Mouse (Mus musculus): Measurements from ENCODE around the gene 1500009C09Rik.

DNA sequence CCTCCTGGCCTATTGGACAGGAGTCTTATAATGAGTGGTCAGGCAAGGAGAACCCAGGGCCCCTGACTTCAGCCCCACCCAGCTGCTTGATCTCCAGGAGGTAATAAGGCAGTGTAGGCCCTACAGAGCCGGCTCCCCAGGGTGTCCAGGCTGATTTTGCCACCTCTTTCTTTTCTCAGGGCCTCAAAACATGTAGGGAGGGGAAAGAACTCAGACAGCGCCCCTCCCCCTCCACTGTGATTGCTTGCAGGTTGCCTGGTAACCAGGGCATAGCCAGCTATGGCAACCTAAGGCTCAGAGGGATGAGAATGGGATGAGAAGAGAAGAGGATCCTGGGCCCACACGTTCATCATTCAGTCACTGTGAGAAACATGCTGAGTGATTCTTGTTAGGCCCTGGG is 16.0 kb downstream of the 1500009C09Rik start:
- TF ChIP-seq MAFK (IDR thresholded peaks at IDR 0.05; ENCODE audit: insufficient read depth, low read depth, low read length) (no peak), ZC3H11A (IDR thresholded peaks at IDR 0.05; ENCODE audit: borderline replicate concordance, low read depth, low read length) (no peak)

Data from ES-E14 (cell line).